Mouse (Mus musculus): ENCODE measurements at regions not wholly inside any gene's neighbourhood (a gene's known extent, or its start where the extent isn't known, plus 50 kb on each side); places are given as distances from the start of the nearest gene placed in this dataset.

GRCm38 (mm10) chr7:115373781-115374533, 630.5 kb downstream of the Insc start:
- in situ Hi-C loops (cut with MboI; ENCODE audit: low sequenced_read_pairs): no loop called here

- in situ Hi-C loops (cut with MboI; ENCODE audit: low sequenced_read_pairs): no loop called here
These were observed 632.6 kb downstream of the Insc start for GRCm38 (mm10) chr7:115376067-115376466.

GRCm38 (mm10) chr7:115378836-115379235, 635.3 kb downstream of the Insc start:
- in situ Hi-C loops (cut with MboI; ENCODE audit: low sequenced_read_pairs): no loop called here

GRCm38 (mm10) chr7:115379600-115379999, 636.1 kb downstream of the Insc start:
- in situ Hi-C loops (cut with MboI; ENCODE audit: low sequenced_read_pairs): no loop called here

- in situ Hi-C loops (cut with MboI; ENCODE audit: low sequenced_read_pairs): no loop called here
These were observed 637.6 kb downstream of the Insc start for GRCm38 (mm10) chr7:115380989-115381610.

- in situ Hi-C loops (cut with MboI; ENCODE audit: low sequenced_read_pairs): no loop called here
These were observed 639.4 kb downstream of the Insc start for GRCm38 (mm10) chr7:115382876-115383275.

GRCm38 (mm10) chr7:115388874-115389273, 645.4 kb downstream of the Insc start:
- in situ Hi-C loops (cut with MboI; ENCODE audit: low sequenced_read_pairs): no loop called here

- in situ Hi-C loops (cut with MboI; ENCODE audit: low sequenced_read_pairs): no loop called here
These were observed 646.1 kb downstream of the Sox6 start for GRCm38 (mm10) chr7:115392520-115392919.

GRCm38 (mm10) chr7:115398202-115398601, 640.4 kb downstream of the Sox6 start:
- in situ Hi-C loops (cut with MboI; ENCODE audit: low sequenced_read_pairs): no loop called here

- in situ Hi-C loops (cut with MboI; ENCODE audit: low sequenced_read_pairs): no loop called here
These were observed 639.1 kb downstream of the Sox6 start for GRCm38 (mm10) chr7:115399461-115399860.

GRCm38 (mm10) chr7:115407889-115408288, 630.7 kb downstream of the Sox6 start:
- in situ Hi-C loops (cut with MboI; ENCODE audit: low sequenced_read_pairs): no loop called here

GRCm38 (mm10) chr7:115408915-115409314, 629.7 kb downstream of the Sox6 start:
- in situ Hi-C loops (cut with MboI; ENCODE audit: low sequenced_read_pairs): no loop called here

- in situ Hi-C loops (cut with MboI; ENCODE audit: low sequenced_read_pairs): no loop called here
These were observed 627.9 kb downstream of the Sox6 start for GRCm38 (mm10) chr7:115410501-115411230.

GRCm38 (mm10) chr7:115411456-115411855, 627.1 kb downstream of the Sox6 start:
- in situ Hi-C loops (cut with MboI; ENCODE audit: low sequenced_read_pairs): no loop called here

GRCm38 (mm10) chr7:115415147-115415561, 623.4 kb downstream of the Sox6 start:
- in situ Hi-C loops (cut with MboI; ENCODE audit: low sequenced_read_pairs): no loop called here

Measured in CH12F3 (cell line).